Mouse (Mus musculus) CD4-positive, CD25-positive, alpha-beta regulatory T cell, adult 2 months (primary cell): ENCODE measurements around the gene Dnm2.
"Not testable (repeated sequence)": the region's sequence is repeated elsewhere in the genome, so short reads cannot be mapped to it uniquely, and the experiment has no call there.

Experiments used
- DNase-seq: peaks from one replicate; pipeline ENCODE4 v3.0.0-alpha.2; 2012; ENCODE audit warnings: low read depth, low spot score

Dnm2 gene

DNA sequence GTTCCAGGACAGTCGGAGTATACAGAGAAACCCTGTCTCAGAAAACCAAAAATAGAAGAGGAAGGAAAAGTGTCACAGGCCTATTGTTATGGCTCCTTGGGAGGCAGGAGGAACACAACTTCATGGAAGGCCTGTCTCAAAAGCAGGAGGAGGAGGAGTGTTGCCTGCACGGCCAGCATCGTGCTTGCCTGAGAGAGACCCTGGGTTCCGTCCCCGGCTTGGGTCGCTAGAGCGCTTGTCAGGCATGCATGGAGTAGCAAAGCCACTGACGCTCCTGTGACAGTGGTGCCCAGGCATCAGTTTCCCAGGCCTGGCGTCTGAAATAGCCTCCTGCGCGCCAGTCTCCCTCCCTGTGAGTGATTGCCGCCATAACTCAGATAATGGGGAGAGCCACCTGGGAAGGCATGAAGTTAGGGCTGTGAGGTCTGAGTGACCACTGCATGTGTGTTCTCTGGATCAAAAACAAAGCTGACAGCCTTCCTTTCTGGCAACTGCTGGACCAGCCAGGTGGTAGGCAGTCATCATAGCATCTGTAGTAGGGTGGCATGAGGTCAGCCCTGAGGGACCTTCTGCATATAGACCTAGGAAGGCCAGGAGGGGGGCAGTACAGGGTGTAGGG is 73.7 kb downstream of the Dnm2 start:
- no peak for DNase-seq

GRCm38 (mm10) chr9:21503352-21503751 is 78.6 kb downstream of the Dnm2 start:
- no peak for DNase-seq

GRCm38 (mm10) chr9:21505767-21506166 is 81.1 kb downstream of the Dnm2 start:
- DNase-seq: no peak

GRCm38 (mm10) chr9:21507753-21508430 is 83.2 kb downstream of the Dnm2 start:
- DNase-seq: no peak

DNA sequence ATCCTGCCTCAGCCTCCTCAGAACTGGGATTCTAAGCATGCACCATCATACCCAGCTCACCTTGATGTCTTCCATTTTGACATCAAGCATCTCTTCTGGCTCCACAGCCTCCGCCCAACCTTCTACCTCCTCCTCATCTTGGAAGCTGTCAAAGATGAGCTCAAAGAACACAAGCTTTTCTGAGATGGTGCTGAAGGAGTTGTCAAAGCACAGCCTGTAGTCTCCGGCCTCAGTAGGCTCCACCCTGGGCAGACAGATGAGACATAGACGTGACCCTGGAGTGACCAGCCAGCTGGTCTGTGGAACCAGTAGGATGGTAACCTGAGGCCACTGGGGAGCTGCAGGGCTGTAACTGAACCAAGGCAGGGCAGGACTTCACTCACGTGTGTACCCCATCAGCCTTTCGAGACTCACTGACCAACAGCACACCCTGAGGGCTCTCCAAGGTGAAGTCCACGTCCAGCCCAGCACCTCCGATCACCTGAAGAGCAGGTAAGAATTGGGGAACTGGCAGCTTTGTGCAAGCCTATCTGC is 84.2 kb downstream of the Dnm2 start:
- no peak for DNase-seq

GRCm38 (mm10) chr9:21509772-21510688 is 85.3 kb downstream of the Dnm2 start, which contains the start of gene Tmed1:
Gene Tmed1, minus strand, starts transcription at chr9:21510252.
- DNase-seq: peak; percentile 83

DNA sequence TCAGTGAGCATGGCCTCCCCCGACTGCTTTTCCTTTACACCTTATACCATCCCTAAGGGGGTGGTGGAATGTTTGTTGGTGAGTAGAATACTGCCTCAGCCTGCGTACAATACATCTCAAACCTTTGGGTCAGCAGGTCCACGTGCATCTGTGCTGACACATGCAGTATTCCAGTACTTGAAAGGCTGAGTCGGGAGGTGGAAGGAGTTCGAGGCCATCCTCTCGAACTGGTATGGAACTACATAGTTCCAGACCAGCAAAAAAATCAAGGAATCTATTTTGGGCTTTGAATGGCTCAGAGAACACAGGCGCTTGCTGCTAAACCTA is 85.9 kb downstream of the Dnm2 start:
- DNase-seq: no peak

GRCm38 (mm10) chr9:21511052-21511451 is 86.3 kb downstream of the Dnm2 start:
- DNase-seq: no peak

- DNase-seq: no peak
Observed at GRCm38 (mm10) chr9:21513466-21513865, 88.8 kb downstream of the Dnm2 start.

DNA sequence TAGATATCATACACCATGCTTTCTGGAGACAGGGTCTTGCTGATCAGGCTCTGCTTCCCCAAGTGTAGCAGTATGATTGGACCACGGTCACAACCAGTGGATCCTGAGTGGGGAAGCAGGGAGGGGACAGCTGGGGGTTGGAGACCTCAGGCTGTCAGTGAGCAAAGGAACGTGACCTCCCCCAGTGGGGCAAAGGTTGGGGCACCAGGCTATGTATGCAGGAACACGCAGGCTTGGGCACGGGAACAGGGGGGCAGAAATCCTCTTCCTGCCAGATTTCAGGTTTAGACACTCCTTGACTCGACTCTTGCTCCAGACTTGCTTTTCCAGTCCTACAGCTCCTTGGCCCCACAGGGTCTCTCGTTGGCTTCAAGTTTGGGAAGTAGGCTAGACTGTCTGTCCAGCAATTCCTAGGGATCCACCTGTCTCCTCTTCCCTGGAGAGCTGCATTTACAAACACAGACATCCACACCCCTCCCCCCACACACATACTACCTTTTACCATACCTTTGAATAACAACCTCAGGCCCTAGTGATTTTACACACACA is 93.3 kb downstream of the Dnm2 start:
- DNase-seq: no peak

GRCm38 (mm10) chr9:21518690-21519089 is 94.0 kb downstream of the Dnm2 start:
- not testable (repeated sequence) for DNase-seq

DNA sequence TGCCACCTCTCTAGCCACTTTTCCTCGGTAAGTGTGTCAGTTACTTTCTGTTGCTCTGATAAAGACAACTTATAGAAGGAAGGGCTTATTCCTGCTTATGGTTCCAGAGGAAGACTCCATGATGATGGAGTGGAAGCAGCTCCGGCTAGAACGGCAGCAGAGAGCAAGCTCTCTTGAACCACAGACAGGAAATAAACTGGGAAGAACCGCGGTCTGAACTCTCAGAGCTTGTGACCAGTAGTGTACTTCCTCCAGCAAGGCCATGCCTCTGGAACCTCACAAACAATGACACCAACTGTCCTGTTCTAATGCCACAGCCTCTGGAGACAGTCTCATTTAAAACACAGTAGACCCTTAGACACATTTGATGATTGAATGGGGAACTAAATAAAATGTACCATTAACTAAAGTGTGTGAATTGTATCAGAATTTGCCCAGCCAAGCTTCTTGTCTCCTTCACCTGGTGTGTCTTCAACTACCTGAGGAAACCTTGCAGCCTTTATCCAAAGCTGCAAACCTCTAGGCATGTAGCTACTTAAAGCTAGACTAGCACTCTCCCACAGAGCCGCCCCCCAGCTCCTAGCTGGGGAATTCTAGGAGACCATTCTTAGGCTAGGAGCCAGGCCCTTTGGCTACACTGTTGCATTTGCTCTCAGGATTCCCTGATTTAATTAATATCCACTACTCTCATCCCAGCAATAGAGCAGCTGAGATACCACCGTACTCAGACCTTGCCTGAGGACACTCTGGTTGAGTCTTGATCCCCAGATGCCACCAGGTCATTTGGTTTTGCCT is 100.6 kb downstream of the Dnm2 start:
- no peak for DNase-seq

DNA sequence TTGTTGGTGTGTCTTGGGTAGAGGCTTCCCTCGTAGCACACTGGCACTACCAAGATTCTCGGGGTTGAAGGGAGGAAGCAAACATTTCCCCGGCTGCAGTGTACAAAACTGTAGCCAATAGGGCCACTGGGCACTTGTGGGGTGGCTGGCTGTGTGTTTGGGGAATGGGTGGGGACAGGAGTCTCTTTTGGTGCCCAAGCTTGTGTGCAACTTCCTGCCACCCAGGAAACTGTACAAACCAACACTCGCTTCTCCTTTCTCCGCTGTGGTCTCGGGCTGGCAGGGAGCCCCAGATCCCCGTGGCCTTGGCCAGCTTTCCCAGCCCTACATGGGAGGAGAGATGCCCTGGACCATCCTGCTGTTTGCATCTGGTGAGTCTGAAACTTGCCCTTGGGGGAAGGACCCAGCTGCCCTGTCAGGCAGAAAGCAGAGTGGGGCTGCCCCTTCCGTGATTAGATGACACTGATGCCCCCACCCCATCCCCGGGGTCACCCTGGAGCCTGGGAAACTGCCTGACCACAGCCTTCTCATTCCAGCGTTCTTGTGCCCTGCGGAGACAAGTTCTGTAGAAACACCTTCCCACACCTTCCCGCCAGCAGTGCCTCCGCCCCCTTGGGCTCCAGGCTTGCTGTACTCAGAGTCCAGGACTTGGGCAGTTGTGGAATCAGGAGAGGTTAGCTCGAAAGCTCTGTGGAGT is 101.4 kb downstream of the Dnm2 start, which contains the start of gene AB124611:
Gene AB124611, plus strand, starts transcription at position 240 of the 697 bp plus-strand sequence.
- peak; percentile 57 for DNase-seq

- no peak for DNase-seq
Observed at GRCm38 (mm10) chr9:21526634-21526944, 101.9 kb downstream of the Dnm2 start.

DNA sequence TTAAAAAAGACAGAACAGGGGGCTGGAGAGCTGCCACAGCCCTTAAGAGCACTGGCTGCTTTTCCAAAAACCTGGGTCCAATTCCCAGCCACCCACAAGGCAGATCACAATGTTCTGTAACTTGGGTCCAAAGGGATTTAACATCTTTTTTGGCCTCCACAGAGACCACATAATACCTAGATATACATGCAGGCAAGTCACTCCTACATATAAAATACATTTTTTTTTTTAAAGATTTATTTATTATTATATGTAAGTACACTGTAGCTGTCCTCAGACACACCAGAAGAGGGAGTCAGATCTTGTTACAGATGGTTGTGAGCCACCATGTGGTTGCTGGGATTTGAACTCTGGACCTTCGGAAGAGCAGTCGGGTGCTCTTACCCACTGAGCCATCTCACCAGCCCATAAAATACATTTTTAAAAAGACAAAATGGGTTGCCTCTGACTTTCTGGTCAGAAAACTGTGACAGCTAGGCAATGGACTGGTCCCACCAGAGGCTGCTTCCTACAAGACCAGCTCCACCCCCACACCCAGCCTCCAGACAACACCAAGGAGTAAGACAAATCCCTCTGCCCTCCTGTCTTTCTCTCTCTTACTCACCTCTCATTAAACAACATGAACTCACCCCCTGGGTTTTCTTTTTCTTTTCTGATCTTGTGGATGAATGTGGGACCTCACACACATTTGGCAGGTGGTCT is 102.5 kb downstream of the Dnm2 start:
- DNase-seq: no peak

- no peak for DNase-seq
Observed at GRCm38 (mm10) chr9:21527917-21528324, 103.2 kb downstream of the Dnm2 start.

DNA sequence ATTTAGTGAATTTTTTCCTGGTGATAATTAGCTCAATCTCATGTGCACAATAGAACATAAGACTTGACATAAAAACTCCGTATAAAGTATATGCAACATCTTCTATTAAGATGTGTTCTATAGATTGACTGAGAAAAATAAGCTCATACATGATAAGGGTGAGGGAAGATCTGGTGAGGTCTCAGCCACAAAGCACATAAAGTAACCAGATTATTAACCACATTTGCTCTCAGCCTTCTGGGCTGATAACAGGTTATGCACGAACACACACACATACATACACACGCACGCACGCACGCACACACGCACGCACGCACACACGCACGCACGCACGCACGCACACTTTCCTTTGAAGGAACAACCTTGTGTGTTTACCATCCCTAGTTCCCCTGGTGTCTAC is 111.8 kb downstream of the Dnm2 start:
- no peak for DNase-seq

- no peak for DNase-seq
Observed at GRCm38 (mm10) chr9:21537009-21537408, 112.3 kb downstream of the Dnm2 start.

DNA sequence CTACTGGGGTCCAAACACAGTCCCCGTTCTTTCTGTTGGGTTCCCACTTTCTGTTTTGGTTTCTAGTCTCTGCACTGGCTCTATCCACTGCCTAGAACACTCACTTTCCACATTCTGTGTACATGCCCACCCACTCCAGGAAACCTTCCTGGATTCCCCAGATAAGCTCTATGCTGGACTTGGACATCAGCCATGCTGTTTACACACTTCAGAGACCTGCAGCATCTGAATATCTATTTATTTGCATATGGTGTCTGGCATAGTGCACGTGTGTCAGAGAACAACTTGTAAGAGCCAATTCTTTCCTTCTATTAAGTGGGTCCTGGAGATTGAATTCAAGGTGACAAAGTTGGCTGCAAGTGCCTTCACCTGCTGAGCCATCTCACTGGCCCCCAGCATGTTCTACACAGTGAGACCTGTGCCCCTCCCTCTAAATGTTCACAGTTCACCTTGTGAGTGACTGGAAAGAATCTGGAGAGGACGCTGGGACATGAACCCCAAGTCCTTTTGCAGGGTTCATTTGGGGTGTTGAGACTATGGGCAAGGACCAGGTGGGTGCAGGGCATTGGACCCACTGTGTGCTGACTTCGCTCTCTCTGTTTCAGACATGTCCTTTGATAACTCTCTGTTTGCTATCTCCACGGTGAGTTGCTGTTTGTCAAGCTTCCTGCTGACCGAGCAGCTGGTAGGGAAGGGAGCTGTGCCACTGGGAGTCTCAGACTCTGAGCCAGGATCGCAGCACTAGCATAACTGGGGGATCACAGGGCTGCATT is 115.5 kb downstream of the Dnm2 start:
- DNase-seq: no peak
